Mouse (Mus musculus) adrenal gland, postnatal 36 days (tissue): Measurements from ENCODE around the gene Ddx6. TPM values are rescaled to one million over a fixed set of nuclear protein-coding genes. Genes with fewer than 3 reads are reported as not detected.

Source experiments
- DNase-seq, 2 experiments: peaks; one replicate each; pipeline ENCODE4 v3.0.0; 2021; ENCODE audit warnings: mixed read lengths in 1 of 2
- total RNA-seq, 2 experiments: library from RNA; stranded (reverse); gene quantifications; 2 replicates each; pipeline ENCODE4 v1.2.3; 2021

Gene Ddx6
- total RNA-seq, 2 experiments from 2014 or later: 134 to 149 TPM

DNA sequence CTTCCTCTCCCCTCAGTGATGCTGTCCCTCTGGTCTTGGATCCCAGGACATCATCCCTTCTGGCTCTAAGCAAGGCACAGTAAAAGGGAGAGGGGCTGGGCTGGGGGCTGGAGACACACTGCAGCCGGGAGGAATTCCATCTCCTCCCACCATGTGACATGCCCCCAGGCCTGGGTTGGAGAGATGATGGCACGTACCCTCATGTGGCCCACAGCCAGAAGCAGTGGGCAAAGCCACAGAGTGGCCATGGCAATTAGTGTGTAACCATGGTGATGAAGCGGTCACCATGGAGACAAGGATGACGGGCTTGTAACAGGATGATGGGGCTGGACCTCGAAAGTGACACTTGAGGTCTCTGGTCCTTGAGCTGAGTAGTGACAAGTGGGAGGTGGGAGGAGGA, 81.9 kb downstream of the Ddx6 start:
- no peak for DNase-seq

DNA sequence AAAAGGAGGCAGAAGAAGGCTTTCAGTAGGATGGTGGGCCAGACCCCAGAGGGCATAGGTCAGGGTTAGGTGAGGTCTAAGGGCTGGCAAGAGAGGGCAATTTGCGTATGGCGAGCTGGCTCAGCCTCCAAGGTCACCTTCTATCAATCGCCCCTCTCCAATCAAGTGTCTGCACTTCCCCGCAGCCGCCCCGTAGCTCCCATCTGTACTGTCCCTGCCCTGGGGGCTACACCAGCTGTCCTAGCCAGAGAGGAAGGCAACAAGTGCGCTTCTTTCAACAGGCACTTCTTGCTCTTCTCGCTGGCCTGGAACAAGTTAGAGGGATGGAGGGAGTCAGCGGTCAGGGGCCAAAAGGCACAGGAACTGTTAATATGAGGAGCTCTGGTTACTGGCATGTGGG, 83.3 kb downstream of the Ddx6 start:
- no peak for DNase-seq

Other genes with a start within 250 kb of the Ddx6 start
- 10 to 100 TPM; 53.0 to 72.7 TPM for gene Vps11, start 243.2 kb upstream of the Ddx6 start, total RNA-seq
- 100 to 1,000 TPM; 203 to 204 TPM for gene Hyou1, start 225.4 kb upstream of the Ddx6 start, total RNA-seq
- gene Slc37a4, start 208.0 kb upstream of the Ddx6 start, total RNA-seq: 10 to 100 TPM; 13.5 to 18.6 TPM
- 1,000 to 10,000 TPM; 1,182 to 1,266 TPM for gene Rps25, start 197.8 kb upstream of the Ddx6 start, total RNA-seq
- gene Trappc4, start 197.3 kb upstream of the Ddx6 start, total RNA-seq: 10 to 100 TPM; 82.0 to 95.7 TPM
- 10 to 100 TPM; 14.7 to 18.9 TPM for gene Ccdc84, start 186.3 kb upstream of the Ddx6 start, total RNA-seq
- not detected for gene Foxr1, start 163.8 kb upstream of the Ddx6 start, total RNA-seq
- not detected for gene Upk2, start 149.9 kb upstream of the Ddx6 start, total RNA-seq
- 10 to 100 TPM; 47.6 to 51.8 TPM for gene Bcl9l, start 122.1 kb upstream of the Ddx6 start, total RNA-seq
- gene Cxcr5, start 43.0 kb upstream of the Ddx6 start, total RNA-seq: not detected
- gene Treh, start 68.3 kb downstream of the Ddx6 start, total RNA-seq: not detected
- gene Phldb1, start 130.3 kb downstream of the Ddx6 start, total RNA-seq: 10 to 100 TPM; 41.2 to 48.9 TPM
- 100 to 1,000 TPM; 173 to 185 TPM for gene Arcn1, start 163.0 kb downstream of the Ddx6 start, total RNA-seq
- 10 to 100 TPM; 68.9 to 97.6 TPM for gene Ift46, start 163.0 kb downstream of the Ddx6 start, total RNA-seq
- 1 to 10 TPM; 2.2 to 8.8 TPM for gene Tmem25, start 194.4 kb downstream of the Ddx6 start, total RNA-seq
- gene Ttc36, start 198.2 kb downstream of the Ddx6 start, total RNA-seq: 1 to 10 TPM; 1.2 to 4.1 TPM